In the genomic region with DNA sequence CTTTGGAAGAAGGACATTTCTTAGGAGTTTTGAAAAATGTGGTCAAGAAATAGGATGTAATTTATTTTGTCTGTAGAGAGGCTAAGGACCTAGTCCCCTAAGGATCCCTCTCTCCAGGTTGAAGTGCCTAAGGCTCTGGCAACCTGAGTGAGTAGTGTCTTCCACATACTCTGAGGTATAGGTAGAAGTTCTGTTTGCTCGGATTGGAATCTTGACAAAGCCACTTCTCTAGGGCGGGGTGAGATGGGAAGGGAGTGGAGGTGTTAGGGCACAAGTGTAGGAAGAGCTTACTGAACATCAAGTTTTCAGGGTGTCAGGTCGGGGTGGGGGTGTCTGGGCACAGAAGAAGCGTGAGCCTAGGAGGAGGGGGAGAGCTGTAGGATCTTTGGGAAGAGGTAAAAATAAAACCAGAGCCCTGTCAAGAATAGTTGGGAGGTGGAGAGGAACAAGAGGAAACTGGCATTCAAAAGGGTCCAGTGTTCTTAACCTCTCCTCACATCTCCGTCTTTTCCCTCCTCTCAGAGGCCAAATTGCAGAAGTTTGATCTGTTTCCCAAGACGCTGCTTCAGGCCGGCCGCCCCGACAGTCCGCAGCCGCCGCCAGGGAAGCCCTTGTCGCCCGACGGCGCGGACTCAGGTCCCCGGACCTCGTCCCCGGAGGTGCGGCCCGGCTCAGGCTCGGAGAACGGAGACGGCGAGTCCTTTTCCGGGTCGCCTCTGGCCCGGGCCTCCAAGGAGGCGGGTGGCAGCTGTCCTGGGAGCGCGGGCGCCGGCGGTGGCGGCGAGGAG, we compare ENCODE assay signal across 9 mouse cellular contexts. TPM values are rescaled to one million over a fixed set of nuclear protein-coding genes. Genes with fewer than 3 reads are reported as not detected.
DNase-seq lines count a peak whose midpoint lies in the region; ATAC-seq lines count a peak whose summit lies in the region.
"Had no signal": no experiment of that assay in that cellular context is flagged by ENCODE, and none has a peak within 500 bp of the region (broad histone marks: within the 10 kb centered on the region; RNA-seq: fewer than 3 reads in every experiment).

No protein-coding gene starts in this region.

- no peak overlapping the region for H3K27ac ChIP-seq in liver, embryonic 12.5 days
- no peak overlapping the region for H3K27ac ChIP-seq in liver, embryonic 11.5 days (ENCODE audit: low read depth, low read length)
- no peak overlapping the region for H3K27ac ChIP-seq in embryonic facial prominence, embryonic 13.5 days
- no peak overlapping the region for H3K27ac ChIP-seq in intestine, embryonic 14.5 days (ENCODE audit: low read depth)

- H3K4me2 ChIP-seq in liver, embryonic 12.5 days: peak overlapping the region; percentile 51; the same call in 1 of the 2 replicates
- no peak overlapping the region for H3K4me2 ChIP-seq in liver, embryonic 11.5 days
- peak overlapping the region; percentile 64 for H3K4me2 ChIP-seq in embryonic facial prominence, embryonic 13.5 days
- no peak overlapping the region for H3K4me2 ChIP-seq in intestine, embryonic 14.5 days (ENCODE audit: low read length)

- H3K36me3 ChIP-seq in liver, embryonic 12.5 days: no peaks in the 10 kb centered on the region
- no peaks in the 10 kb centered on the region for H3K36me3 ChIP-seq in liver, embryonic 11.5 days (ENCODE audit: control insufficient read depth, insufficient read depth, low read length)
- no peaks in the 10 kb centered on the region for H3K36me3 ChIP-seq in embryonic facial prominence, embryonic 13.5 days
- no peaks in the 10 kb centered on the region for H3K36me3 ChIP-seq in intestine, embryonic 14.5 days (ENCODE audit: control insufficient read depth, insufficient read depth, low read length)

- intact Hi-C loops in heart, postnatal 36 days (cut with DNase I): no loop called here

- no peaks in the 10 kb centered on the region for H3K9me3 ChIP-seq in liver, embryonic 12.5 days (replicated peaks)
- no peaks in the 10 kb centered on the region for H3K9me3 ChIP-seq in liver, embryonic 11.5 days (ENCODE audit: control insufficient read depth, low read length)
- no peaks in the 10 kb centered on the region for H3K9me3 ChIP-seq in embryonic facial prominence, embryonic 13.5 days
- no peaks in the 10 kb centered on the region for H3K9me3 ChIP-seq in intestine, embryonic 14.5 days (ENCODE audit: control insufficient read depth, low read length)

- ATAC-seq in liver, embryonic 12.5 days: no peak
- ATAC-seq in liver, embryonic 11.5 days (replicated peaks; ENCODE audit: low FRiP score): no peak
- no peak for ATAC-seq in embryonic facial prominence, embryonic 13.5 days (ENCODE audit: insufficient number of reproducible peaks, insufficient read depth, low FRiP score, low TSS enrichment, low read depth)
- ATAC-seq in intestine, embryonic 14.5 days (replicated peaks; ENCODE audit: low FRiP score, low TSS enrichment, low read depth): no peak
- ATAC-seq in megakaryocyte progenitor cell, adult 5-6 weeks (replicated peaks; ENCODE audit: poor library complexity): no peak

- H3K4me1 ChIP-seq in liver, embryonic 12.5 days: peaks cover 40% of the 10 kb centered on the region
- peaks cover 10% of the 10 kb centered on the region for H3K4me1 ChIP-seq in liver, embryonic 11.5 days (replicated peaks; ENCODE audit: control insufficient read depth, insufficient read depth, low read length)
- H3K4me1 ChIP-seq in embryonic facial prominence, embryonic 13.5 days: peaks cover 43% of the 10 kb centered on the region
- H3K4me1 ChIP-seq in intestine, embryonic 14.5 days (replicated peaks; ENCODE audit: control insufficient read depth, insufficient read depth, low read length): peaks cover 17% of the 10 kb centered on the region; the same call in 1 of the 2 replicates

- H3K9ac ChIP-seq in liver, embryonic 12.5 days: no peak overlapping the region
- H3K9ac ChIP-seq in liver, embryonic 11.5 days (ENCODE audit: low read depth, low read length): no peak overlapping the region
- H3K9ac ChIP-seq in embryonic facial prominence, embryonic 13.5 days: peak overlapping the region; percentile 66
- H3K9ac ChIP-seq in intestine, embryonic 14.5 days (ENCODE audit: low read length): no peak overlapping the region

- peak overlapping the region; percentile 30 for H3K4me3 ChIP-seq in liver, embryonic 12.5 days
- H3K4me3 ChIP-seq in liver, embryonic 11.5 days (ENCODE audit: low read depth, low read length): no peak overlapping the region
- peak overlapping the region; percentile 44 for H3K4me3 ChIP-seq in embryonic facial prominence, embryonic 13.5 days
- H3K4me3 ChIP-seq in intestine, embryonic 14.5 days (ENCODE audit: low read depth, low read length): peak overlapping the region; percentile 18; the same call in 1 of the 2 replicates

- DNase-seq in liver, embryonic 11.5 days (ENCODE audit: low spot score): no peak
- peak; percentile 63 for DNase-seq in intestine, embryonic 14.5 days (ENCODE audit: low spot score)
- DNase-seq in retina, embryonic 14.5 days (ENCODE audit: low spot score): peak; percentile 8
- DNase-seq in cerebellum, postnatal 14 days: no peak
- no peak for DNase-seq in heart, postnatal 36 days
- DNase-seq: gastrocnemius, postnatal 25 days had no signal

- 2% methylated on average over 37 of the region's 37 CpGs for WGBS in liver, embryonic 12.5 days (ENCODE audit: insufficient replicate concordance)
- WGBS in liver, embryonic 11.5 days: 2% methylated on average over 37 of the region's 37 CpGs
- WGBS in embryonic facial prominence, embryonic 13.5 days: 2% methylated on average over 37 of the region's 37 CpGs
- WGBS in intestine, embryonic 14.5 days: 2% methylated on average over 37 of the region's 37 CpGs

- peaks cover 100% of the 10 kb centered on the region for H3K27me3 ChIP-seq in liver, embryonic 12.5 days (replicated peaks)
- H3K27me3 ChIP-seq in liver, embryonic 11.5 days (replicated peaks; ENCODE audit: control insufficient read depth, insufficient read depth, low read length): peaks cover 100% of the 10 kb centered on the region
- peaks cover 99% of the 10 kb centered on the region for H3K27me3 ChIP-seq in embryonic facial prominence, embryonic 13.5 days
- peaks cover 100% of the 10 kb centered on the region for H3K27me3 ChIP-seq in intestine, embryonic 14.5 days (replicated peaks; ENCODE audit: control insufficient read depth, insufficient read depth, low read length)

RNA-seq across cellular contexts. Expression of a gene that starts 3.4 kb away (rescaled TPM):
- 0.05 TPM in 2 replicates for polyA plus RNA-seq in liver, embryonic 12.5 days (2016; fragmentation: Nextera tagmentation; extraction: Ambion mirVana)
- 0.07 TPM in 1 of 2 replicates, not detected in the other for polyA plus RNA-seq in liver, embryonic 11.5 days (2014; fragmentation: Nextera tagmentation; extraction: Ambion mirVana)
- 0.56 and 1.5 TPM in 2 replicates for polyA plus RNA-seq in embryonic facial prominence, embryonic 13.5 days (2015; fragmentation: Nextera tagmentation; extraction: Ambion mirVana)
- 0.05 and 0.08 TPM in 2 replicates for polyA plus RNA-seq in intestine, embryonic 14.5 days (2014; fragmentation: Nextera tagmentation; extraction: Ambion mirVana)
- total RNA-seq in megakaryocyte progenitor cell, adult 5-6 weeks (2015): not detected in 2 replicates
- not detected in 2 replicates for total RNA-seq in megakaryocyte progenitor cell, adult 5-6 weeks (2017)
- under 1 TPM; 0.08 to 0.16 TPM for total RNA-seq in heart, postnatal 36 days (2021)
- total RNA-seq: gastrocnemius, postnatal 25 days had no signal

Comparison
In these comparisons a context has a peak if more than half of its experiments do, and no peak if none do; other contexts are left out.
1. H3K4me2 ChIP-seq: peak in liver, embryonic 12.5 days (single experiment) and embryonic facial prominence, embryonic 13.5 days (single experiment); none in liver, embryonic 11.5 days (single experiment) and intestine, embryonic 14.5 days (single experiment).
2. DNase-seq: peak in intestine, embryonic 14.5 days (single experiment) and retina, embryonic 14.5 days (single experiment); none in liver, embryonic 11.5 days (single experiment), cerebellum, postnatal 14 days (0 of 2) and heart, postnatal 36 days (0 of 2).